Mouse (Mus musculus): ENCODE results near the gene Fam173b. TPM values are rescaled to one million over a fixed set of nuclear protein-coding genes. Genes with fewer than 3 reads are reported as not detected.
"Not testable (repeated sequence)": the region's sequence is repeated elsewhere in the genome, so short reads cannot be mapped to it uniquely, and the experiment has no call there.

Gene Fam173b
- polyA plus RNA-seq (2012; rRNA removed), result 8.3 and 9.8 TPM in 2 replicates

- DNase-seq (ENCODE audit: low read depth), result peak; percentile 72
Measured at GRCm38 (mm10) chr15:31601646-31602374, at the start of gene Fam173b, which contains the start of gene Cct5. Fam173b (plus strand) TSS chr15:31601852. Cct5 (minus strand) TSS chr15:31601804.

- no peak for DNase-seq (ENCODE audit: low read depth)
Measured at GRCm38 (mm10) chr15:31554855-31555254, 46.8 kb upstream of the Fam173b start.

- no peak for DNase-seq (ENCODE audit: low read depth)
Measured at GRCm38 (mm10) chr15:31561390-31561789, 40.3 kb upstream of the Fam173b start.

- DNase-seq (ENCODE audit: low read depth), result no peak
Measured at GRCm38 (mm10) chr15:31561976-31562375, 39.7 kb upstream of the Fam173b start.

- DNase-seq (ENCODE audit: low read depth), result no peak
Measured at GRCm38 (mm10) chr15:31562847-31563246, 38.8 kb upstream of the Fam173b start.

- DNase-seq (ENCODE audit: low read depth), result no peak
Measured at GRCm38 (mm10) chr15:31563577-31564546, 37.8 kb upstream of the Fam173b start.

GRCm38 (mm10) chr15:31565184-31565583 is 36.5 kb upstream of the Fam173b start, which contains the start of gene Cmbl:
Cmbl (plus strand) TSS chr15:31565389.
- DNase-seq (ENCODE audit: low read depth), result no peak

GRCm38 (mm10) chr15:31565786-31566185 is 35.9 kb upstream of the Fam173b start:
- no peak for DNase-seq (ENCODE audit: low read depth)

GRCm38 (mm10) chr15:31567431-31567830 is 34.2 kb upstream of the Fam173b start:
- no peak for DNase-seq (ENCODE audit: low read depth)

- no peak for DNase-seq (ENCODE audit: low read depth)
Measured at GRCm38 (mm10) chr15:31568581-31568996, 33.1 kb upstream of the Fam173b start.

GRCm38 (mm10) chr15:31569325-31570022 is 32.2 kb upstream of the Fam173b start:
- peak; percentile 91 for DNase-seq (ENCODE audit: low read depth)

- peak; percentile 57 for DNase-seq (ENCODE audit: low read depth)
Measured at GRCm38 (mm10) chr15:31570959-31571358, 30.7 kb upstream of the Fam173b start.

GRCm38 (mm10) chr15:31571906-31572722 is 29.5 kb upstream of the Fam173b start:
- peak; percentile 63 for DNase-seq (ENCODE audit: low read depth)

- DNase-seq (ENCODE audit: low read depth), result no peak
Measured at GRCm38 (mm10) chr15:31573287-31573686, 28.4 kb upstream of the Fam173b start.

GRCm38 (mm10) chr15:31573692-31574091 is 28.0 kb upstream of the Fam173b start:
- no peak for DNase-seq (ENCODE audit: low read depth)

- DNase-seq (ENCODE audit: low read depth), result no peak
Measured at GRCm38 (mm10) chr15:31576076-31576475, 25.6 kb upstream of the Fam173b start.

- not testable (repeated sequence) for DNase-seq (ENCODE audit: low read depth)
Measured at GRCm38 (mm10) chr15:31581086-31581485, 20.6 kb upstream of the Fam173b start.

- no peak for DNase-seq (ENCODE audit: low read depth)
Measured at GRCm38 (mm10) chr15:31583304-31584085, 18.2 kb upstream of the Fam173b start.

- DNase-seq (ENCODE audit: low read depth), result no peak
Measured at GRCm38 (mm10) chr15:31585238-31585637, 16.4 kb upstream of the Fam173b start.

GRCm38 (mm10) chr15:31586088-31586487 is 15.6 kb upstream of the Fam173b start:
- no peak for DNase-seq (ENCODE audit: low read depth)
